Mouse (Mus musculus): Measurements from ENCODE around the gene Olfr1501. TPM values are rescaled to one million over a fixed set of nuclear protein-coding genes. Genes with fewer than 3 reads are reported as not detected.

Gene Olfr1501
- polyA plus RNA-seq (2012; rRNA removed; ENCODE audit: low replicate concordance), result not detected in 2 replicates

DNA sequence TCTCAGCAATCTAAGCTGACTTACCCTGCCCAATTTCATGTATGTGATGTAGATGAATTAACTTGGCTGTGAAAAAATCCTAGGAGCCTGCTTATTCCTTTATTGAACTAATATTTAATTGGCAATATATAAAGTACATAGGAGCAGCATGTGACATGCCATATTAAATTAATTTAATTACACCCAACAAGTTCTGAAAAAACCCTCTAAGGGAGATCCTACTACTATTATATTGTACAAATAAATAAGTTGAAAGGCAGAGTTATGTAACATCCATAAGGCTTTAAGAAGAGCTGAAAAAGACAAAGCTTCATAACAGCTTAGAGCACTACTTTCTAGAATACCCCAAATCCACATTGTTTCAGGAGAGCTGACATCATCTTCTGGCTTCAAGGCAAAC, at the start of gene Olfr1501:
Gene Olfr1501 (minus strand): TSS at position 101 of the 400 bp plus-strand sequence.

DNA sequence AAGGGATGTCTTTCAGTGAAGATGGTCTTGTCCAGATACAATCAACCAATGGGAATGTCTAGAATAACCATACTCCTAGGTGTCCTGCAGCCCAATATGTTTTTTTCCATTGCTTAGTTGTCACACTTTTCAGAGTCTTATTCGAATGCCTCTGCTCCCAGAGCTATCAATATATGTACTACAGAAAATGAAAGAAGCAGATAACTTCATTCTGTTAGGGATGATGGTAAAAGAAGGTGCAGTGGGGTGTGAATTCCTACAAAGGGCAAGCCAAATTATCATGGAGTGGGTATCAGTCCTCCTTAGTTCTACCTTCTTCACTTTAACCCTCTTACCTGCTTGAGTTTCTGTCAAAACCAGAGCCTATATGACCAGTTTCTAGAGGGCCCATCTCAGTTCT, 47.3 kb upstream of the Olfr1501 start, which contains the start of gene Olfr1504:
Gene Olfr1504 (minus strand): TSS at position 101 of the 400 bp plus-strand sequence.

GRCm38 (mm10) chr19:13861495-13861894, 11.0 kb upstream of the Olfr1501 start, which contains the start of gene Olfr1502:
Gene Olfr1502, plus strand, starts transcription at chr19:13861795.

DNA sequence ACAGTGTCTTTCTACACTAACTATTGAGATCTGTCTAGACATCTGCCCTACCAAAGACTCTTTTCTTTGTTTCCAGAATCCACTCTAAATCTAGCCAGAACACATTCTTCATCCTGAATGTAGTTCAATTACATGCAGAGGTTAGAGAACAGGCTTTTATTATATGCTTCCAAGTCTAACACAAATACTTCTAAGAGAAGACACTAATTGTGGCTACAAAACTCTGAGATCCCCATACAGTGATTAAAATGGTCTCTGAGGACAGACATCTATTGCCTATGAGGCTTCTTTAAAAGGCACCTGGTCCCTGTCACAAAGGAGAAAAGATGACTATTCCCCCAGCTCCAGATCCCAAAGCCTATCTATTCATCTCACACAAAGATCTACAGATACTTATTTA, 20.1 kb downstream of the Olfr1501 start, which contains the start of gene Olfr1500:
Gene Olfr1500 (minus strand): TSS at position 101 of the 400 bp plus-strand sequence.

GRCm38 (mm10) chr19:13819347-13819746, 31.1 kb downstream of the Olfr1501 start, which contains the start of gene Olfr1499:
Gene Olfr1499, minus strand, starts transcription at chr19:13819447.

DNA sequence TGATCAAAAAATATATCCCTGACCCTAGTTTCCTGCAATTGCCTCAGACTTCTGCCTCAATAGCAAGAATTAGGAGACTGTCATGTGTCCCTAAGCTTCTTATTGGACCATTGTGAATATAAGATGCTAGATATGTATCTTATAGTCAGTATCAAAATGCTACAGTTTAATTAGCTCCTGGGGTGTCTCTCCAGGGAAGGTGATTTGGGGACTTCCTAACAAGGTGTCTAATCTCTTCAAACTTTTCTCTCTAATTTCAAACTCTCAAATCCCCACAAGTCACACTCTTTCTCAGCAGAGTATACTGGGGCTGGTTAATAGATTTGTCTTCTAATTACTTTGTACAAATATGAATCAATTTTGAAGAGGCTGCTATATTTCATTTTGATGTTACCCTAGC, 52.4 kb downstream of the Olfr1501 start, which contains the start of gene Olfr1497:
Gene Olfr1497 (minus strand): TSS at position 101 of the 400 bp plus-strand sequence.

Other genes starting within 250 kb of the Olfr1501 start
- gene Olfr1487, start 233.3 kb downstream of the Olfr1501 start, polyA plus RNA-seq (2012; rRNA removed; ENCODE audit: low replicate concordance), result not detected in 2 replicates
- not detected in 2 replicates for gene Olfr1489, start 219.1 kb downstream of the Olfr1501 start, polyA plus RNA-seq (2012; rRNA removed; ENCODE audit: low replicate concordance)
- not detected in 2 replicates for gene Olfr1490, start 199.6 kb downstream of the Olfr1501 start, polyA plus RNA-seq (2012; rRNA removed; ENCODE audit: low replicate concordance)
- not detected in 2 replicates for gene Olfr1491, start 153.4 kb downstream of the Olfr1501 start, polyA plus RNA-seq (2012; rRNA removed; ENCODE audit: low replicate concordance)
- not detected in 2 replicates for gene Olfr1493-ps1, start 127.4 kb downstream of the Olfr1501 start, polyA plus RNA-seq (2012; rRNA removed; ENCODE audit: low replicate concordance)
- not detected in 2 replicates for gene Olfr1494, start 111.0 kb downstream of the Olfr1501 start, polyA plus RNA-seq (2012; rRNA removed; ENCODE audit: low replicate concordance)
- gene Olfr1495, start 86.1 kb downstream of the Olfr1501 start, polyA plus RNA-seq (2012; rRNA removed; ENCODE audit: low replicate concordance), result not detected in 2 replicates
- not detected in 2 replicates for gene Olfr1496, start 72.8 kb downstream of the Olfr1501 start, polyA plus RNA-seq (2012; rRNA removed; ENCODE audit: low replicate concordance)
- gene Olfr1497, start 52.5 kb downstream of the Olfr1501 start, polyA plus RNA-seq (2012; rRNA removed; ENCODE audit: low replicate concordance), result not detected in 2 replicates
- not detected in 2 replicates for gene Olfr1499, start 31.2 kb downstream of the Olfr1501 start, polyA plus RNA-seq (2012; rRNA removed; ENCODE audit: low replicate concordance)
- gene Olfr1500, start 20.2 kb downstream of the Olfr1501 start, polyA plus RNA-seq (2012; rRNA removed; ENCODE audit: low replicate concordance), result not detected in 2 replicates
- gene Olfr1502, start 11.1 kb upstream of the Olfr1501 start, polyA plus RNA-seq (2012; rRNA removed; ENCODE audit: low replicate concordance), result not detected in 2 replicates
- not detected in 2 replicates for gene Olfr1504, start 47.2 kb upstream of the Olfr1501 start, polyA plus RNA-seq (2012; rRNA removed; ENCODE audit: low replicate concordance)
- gene Olfr1505, start 62.8 kb upstream of the Olfr1501 start, polyA plus RNA-seq (2012; rRNA removed; ENCODE audit: low replicate concordance), result not detected in 2 replicates